Mouse (Mus musculus) intestine, embryonic 16.5 days (tissue): ENCODE data around the gene Mbd3. TPM values are rescaled to one million over a fixed set of nuclear protein-coding genes. Genes with fewer than 3 reads are reported as not detected.

Experiments used
- ATAC-seq: fragments of 200-750 bp; cut with Nextera tagmentation; 2 replicates; pipeline ENCODE4 v1.8.0; 2017; ENCODE audit warnings: moderate TSS enrichment, moderate library complexity
- H3K27ac ChIP-seq: fragments of 300-500 bp; sonication (generic); 2 replicates; pipeline ENCODE4 v1.5.1; 2014; ENCODE audit warnings: mild to moderate bottlenecking, low read length
- H3K27me3 ChIP-seq: fragments of 300-500 bp; sonication (generic); replicated peaks from 2 replicates; pipeline ENCODE4 v1.6.1; 2014; ENCODE audit warnings: low read length, control low read depth, mixed read lengths; ENCODE audit not compliant: control insufficient read depth, insufficient read depth
- H3K36me3 ChIP-seq: fragments of 300-500 bp; sonication (generic); 2 replicates; pipeline ENCODE4 v1.6.1; 2014; ENCODE audit warnings: low read length, control low read depth; ENCODE audit not compliant: control insufficient read depth, insufficient read depth
- H3K4me1 ChIP-seq: fragments of 300-500 bp; sonication (generic); 2 replicates; pipeline ENCODE4 v1.6.1; 2014; ENCODE audit warnings: low read length, control low read depth, mixed read lengths; ENCODE audit not compliant: control insufficient read depth, insufficient read depth
- H3K4me2 ChIP-seq: fragments of 300-500 bp; sonication (generic); 2 replicates; pipeline ENCODE4 v1.6.1; 2014; ENCODE audit warnings: low read depth, low read length, control low read depth
- H3K4me3 ChIP-seq: fragments of 300-500 bp; sonication (generic); 2 replicates; pipeline ENCODE4 v1.5.1; 2014; ENCODE audit warnings: mild to moderate bottlenecking, low read length
- H3K9ac ChIP-seq: fragments of 300-500 bp; sonication (generic); 2 replicates; pipeline ENCODE4 v1.6.1; 2014; ENCODE audit warnings: low read depth, low read length
- H3K9me3 ChIP-seq: fragments of 300-500 bp; sonication (generic); 2 replicates; pipeline ENCODE4 v1.6.1; 2016; ENCODE audit warnings: low read length, control low read depth; ENCODE audit not compliant: control insufficient read depth
- WGBS: fragments of 180-500 bp; shearing (Covaris S2); extraction: QIAGEN DNeasy Blood & Tissue Kit; methylation state at CpG from one replicate; pipeline ENCODE4 v1.1.7; 2014; 5-methylcytosine and 5-hydroxymethylcytosine counted together
- polyA plus RNA-seq: library from polyadenylated mRNA; unstranded; fragments of >200 nt; fragmentation: Nextera tagmentation; extraction: Ambion mirVana; gene quantifications from 2 replicates; pipeline ENCODE4 v1.2.1, GENCODE M21; 2015

The Mbd3 gene
- polyA plus RNA-seq, 1 experiment from 2014 or later, result 144 TPM

GRCm38 (mm10) chr10:80430375-80430980, 31.1 kb upstream of the Mbd3 start:
- Histone ChIP-seq H3K4me3 (no peak overlapping the region), H3K36me3 (peaks cover 26% of the 10 kb centered on the region), H3K27ac (no peak overlapping the region), H3K4me1 (peaks cover 17% of the 10 kb centered on the region), H3K9me3 (no peaks in the 10 kb centered on the region), H3K9ac (no peak overlapping the region), H3K4me2 (no peak overlapping the region), H3K27me3 (no peaks in the 10 kb centered on the region)
- ATAC-seq, result no peak
- 64% methylated on average over 6 of the region's 8 CpGs for WGBS

GRCm38 (mm10) chr10:80429800-80430199, 30.4 kb upstream of the Mbd3 start:
- H3K9ac ChIP-seq, result no peak overlapping the region
- H3K27ac ChIP-seq, result no peak overlapping the region
- 85% methylated on average over 8 of the region's 8 CpGs for WGBS
- H3K4me2 ChIP-seq, result no peak overlapping the region
- no peaks in the 10 kb centered on the region for H3K27me3 ChIP-seq
- no peaks in the 10 kb centered on the region for H3K9me3 ChIP-seq
- no peak for ATAC-seq
- peaks cover 33% of the 10 kb centered on the region for H3K36me3 ChIP-seq
- no peak overlapping the region for H3K4me3 ChIP-seq
- peaks cover 14% of the 10 kb centered on the region for H3K4me1 ChIP-seq

- no peak overlapping the region for H3K4me3 ChIP-seq
- peaks cover 32% of the 10 kb centered on the region for H3K4me1 ChIP-seq
- H3K9me3 ChIP-seq, result no peaks in the 10 kb centered on the region
- no peak overlapping the region for H3K4me2 ChIP-seq
- no peak overlapping the region for H3K27ac ChIP-seq
- WGBS, result 91% methylated on average over 3 of the region's 3 CpGs
- ATAC-seq, result no peak
- no peaks in the 10 kb centered on the region for H3K27me3 ChIP-seq
- H3K9ac ChIP-seq, result no peak overlapping the region
- H3K36me3 ChIP-seq, result peaks cover 49% of the 10 kb centered on the region
Measured at GRCm38 (mm10) chr10:80425041-80425440, 25.7 kb upstream of the Mbd3 start.

- peaks cover 47% of the 10 kb centered on the region for H3K4me1 ChIP-seq
- no peak overlapping the region for H3K4me2 ChIP-seq
- H3K9me3 ChIP-seq, result no peaks in the 10 kb centered on the region
- H3K27ac ChIP-seq, result peak overlapping the region; percentile 29; the same call in 1 of the 2 replicates
- H3K4me3 ChIP-seq, result no peak overlapping the region
- ATAC-seq, result peak; percentile 47
- no peak overlapping the region for H3K9ac ChIP-seq
- H3K36me3 ChIP-seq, result peaks cover 55% of the 10 kb centered on the region
- 38% methylated on average over 4 of the region's 4 CpGs for WGBS
- H3K27me3 ChIP-seq, result no peaks in the 10 kb centered on the region
Measured at GRCm38 (mm10) chr10:80423562-80423961, 24.2 kb upstream of the Mbd3 start.

DNA sequence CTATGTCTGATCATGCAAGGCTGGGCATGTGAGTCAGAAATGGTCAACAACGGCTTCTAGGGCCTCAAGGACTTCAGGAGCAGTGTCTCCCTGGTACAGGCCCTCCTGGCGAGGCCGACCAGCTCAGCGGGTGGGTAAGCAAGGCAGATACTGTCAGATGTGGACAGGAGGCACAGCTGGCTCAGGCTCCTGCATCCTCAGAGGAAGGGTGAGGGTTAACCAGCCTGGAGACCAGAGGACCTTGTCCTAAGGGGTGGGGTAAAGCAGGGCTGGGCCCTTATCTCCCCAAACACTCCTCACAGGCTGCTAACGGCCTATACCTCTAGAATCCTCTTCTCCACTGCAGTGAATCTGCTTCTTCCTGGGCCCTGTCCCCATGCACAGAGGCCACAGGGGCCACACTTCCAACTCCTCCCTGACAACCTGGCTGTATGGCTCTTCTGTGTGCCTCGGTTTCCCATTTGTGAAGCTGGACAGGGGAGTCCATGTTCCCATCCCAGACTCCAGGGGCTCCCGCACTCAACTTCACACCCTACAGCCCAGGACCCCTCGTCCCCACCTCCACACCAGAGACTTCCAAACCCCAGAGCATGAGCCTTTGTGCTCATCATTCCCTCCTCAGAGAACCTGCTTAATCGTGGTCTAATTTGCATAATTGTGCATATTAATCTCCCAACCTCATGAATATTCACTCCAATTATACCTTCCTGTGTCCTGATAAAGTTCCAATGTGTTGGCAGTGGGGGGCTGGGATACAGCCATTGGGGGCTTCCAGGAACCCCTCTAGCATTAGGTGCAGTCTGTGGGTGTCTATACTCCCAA, 22.5 kb upstream of the Mbd3 start:
- Histone ChIP-seq H3K9me3 (no peaks in the 10 kb centered on the region), H3K4me3 (no peak overlapping the region), H3K36me3 (peaks cover 47% of the 10 kb centered on the region), H3K27me3 (no peaks in the 10 kb centered on the region), H3K4me2 (no peak overlapping the region), H3K9ac (no peak overlapping the region), H3K27ac (peak overlapping the region; percentile 70), H3K4me1 (peaks cover 53% of the 10 kb centered on the region)
- 69% methylated on average over 9 of the region's 9 CpGs for WGBS
- peak; percentile 73 for ATAC-seq

- 88% methylated on average over 8 of the region's 8 CpGs for WGBS
- H3K4me1 ChIP-seq, result peaks cover 53% of the 10 kb centered on the region
- H3K9ac ChIP-seq, result no peak overlapping the region
- H3K36me3 ChIP-seq, result peaks cover 46% of the 10 kb centered on the region
- ATAC-seq, result no peak
- H3K9me3 ChIP-seq, result no peaks in the 10 kb centered on the region
- H3K27me3 ChIP-seq, result no peaks in the 10 kb centered on the region
- no peak overlapping the region for H3K4me2 ChIP-seq
- peak overlapping the region; percentile 49 for H3K27ac ChIP-seq
- H3K4me3 ChIP-seq, result no peak overlapping the region
Measured at GRCm38 (mm10) chr10:80421208-80421607, 21.9 kb upstream of the Mbd3 start.

- peak overlapping the region; percentile 53; the same call in 1 of the 2 replicates for H3K27ac ChIP-seq
- H3K4me1 ChIP-seq, result peaks cover 53% of the 10 kb centered on the region
- WGBS, result 88% methylated on average over 10 of the region's 10 CpGs
- no peaks in the 10 kb centered on the region for H3K9me3 ChIP-seq
- no peak overlapping the region for H3K9ac ChIP-seq
- H3K36me3 ChIP-seq, result peaks cover 46% of the 10 kb centered on the region
- H3K27me3 ChIP-seq, result no peaks in the 10 kb centered on the region
- no peak overlapping the region for H3K4me2 ChIP-seq
- no peak for ATAC-seq
- no peak overlapping the region for H3K4me3 ChIP-seq
Measured at GRCm38 (mm10) chr10:80420729-80421128, 21.4 kb upstream of the Mbd3 start.

DNA sequence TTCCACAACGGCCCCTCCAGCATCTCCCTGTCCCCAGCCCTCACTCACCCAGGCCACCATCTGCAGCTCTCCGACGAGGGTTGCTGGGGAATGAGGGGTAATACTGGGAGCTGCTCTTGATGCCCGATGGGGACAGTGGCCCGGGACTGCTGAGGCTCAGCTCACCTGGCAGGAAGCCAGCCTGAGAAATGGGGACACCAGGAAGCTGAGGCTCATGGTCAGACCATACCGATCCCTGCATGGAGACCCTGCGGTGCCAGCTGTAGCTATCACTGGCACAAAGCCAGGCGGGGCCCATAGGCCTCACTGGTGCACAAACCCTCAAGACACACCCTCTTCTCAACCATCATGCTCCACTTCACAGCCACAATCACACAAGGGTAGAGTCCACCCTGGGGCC, 20.1 kb upstream of the Mbd3 start:
- peak; percentile 67 for ATAC-seq
- 59% methylated on average over 8 of the region's 8 CpGs for WGBS
- Histone ChIP-seq H3K4me3 (0 out of 2 replicates have a peak overlapping the region, but pooled peaks have one; percentile 11), H3K4me2 (peak overlapping the region; percentile 13; the same call in 1 of the 2 replicates), H3K27me3 (no peaks in the 10 kb centered on the region), H3K27ac (peak overlapping the region; percentile 82), H3K9me3 (no peaks in the 10 kb centered on the region), H3K9ac (peak overlapping the region; percentile 31; the same call in 1 of the 2 replicates), H3K36me3 (peaks cover 43% of the 10 kb centered on the region), H3K4me1 (peaks cover 50% of the 10 kb centered on the region)

DNA sequence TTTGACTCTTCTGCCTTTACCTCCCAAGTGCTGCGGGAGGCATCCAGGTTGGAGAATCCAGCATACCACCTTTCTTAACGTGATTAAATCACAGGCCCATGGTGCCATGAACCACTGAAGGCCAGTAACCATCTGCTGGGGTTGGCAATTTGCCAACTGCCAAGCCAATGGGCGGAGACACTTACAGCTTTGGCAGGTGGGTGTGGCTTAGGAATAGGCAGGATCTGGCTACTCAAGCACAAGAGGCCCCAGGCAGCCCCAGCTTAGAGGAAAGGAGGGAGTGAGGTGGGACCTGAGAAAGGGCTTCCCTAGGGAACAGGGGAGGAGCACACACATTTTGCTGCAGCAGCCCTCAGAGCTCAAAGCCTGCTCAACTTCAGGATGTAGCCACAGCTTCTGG, 19.0 kb upstream of the Mbd3 start:
- H3K9ac ChIP-seq, result peak overlapping the region; percentile 31
- 43% methylated on average over 3 of the region's 3 CpGs for WGBS
- peak; percentile 59 for ATAC-seq
- H3K4me2 ChIP-seq, result no peak overlapping the region
- peaks cover 43% of the 10 kb centered on the region for H3K36me3 ChIP-seq
- H3K27me3 ChIP-seq, result no peaks in the 10 kb centered on the region
- no peaks in the 10 kb centered on the region for H3K9me3 ChIP-seq
- peak overlapping the region; percentile 82 for H3K27ac ChIP-seq
- peaks cover 40% of the 10 kb centered on the region for H3K4me1 ChIP-seq
- no peak overlapping the region for H3K4me3 ChIP-seq
